In the genomic region with DNA sequence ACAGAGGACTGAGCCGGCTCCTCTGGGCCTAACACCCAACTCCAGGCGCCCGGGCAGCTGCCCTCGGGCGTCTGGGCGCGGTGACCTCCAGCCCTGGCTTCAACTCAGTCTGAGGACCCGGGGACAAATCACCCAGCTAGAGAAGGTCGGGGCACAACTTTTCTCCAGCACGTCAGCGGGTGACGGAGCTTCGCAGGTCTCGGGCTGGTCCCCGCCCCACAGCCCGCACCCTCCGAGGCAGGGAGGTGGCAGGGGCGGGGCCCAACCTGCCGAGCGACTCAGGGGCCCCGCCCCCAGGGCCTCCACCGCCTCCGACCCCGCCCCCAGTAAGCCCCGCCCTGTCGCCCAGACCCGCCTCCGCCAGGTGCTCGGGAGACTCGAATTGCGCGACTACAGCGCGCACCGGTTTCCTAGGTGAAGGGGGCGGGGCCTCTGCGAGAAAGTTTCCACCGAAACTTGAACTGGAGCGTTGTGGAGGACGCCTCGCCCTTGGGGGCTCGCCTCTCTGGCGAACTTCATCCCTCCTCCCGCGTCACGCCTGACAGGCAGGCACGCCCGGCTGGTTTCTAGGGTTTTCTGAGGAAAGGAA, we compare ENCODE assay signal across 8 mouse cellular contexts. TPM values are rescaled to one million over a fixed set of nuclear protein-coding genes. Genes with fewer than 3 reads are reported as not detected.
DNase-seq lines count a peak whose midpoint lies in the region; ATAC-seq lines count a peak whose summit lies in the region.

Glt28d2 (minus strand) TSS at position 278 of the 589 bp plus-strand sequence.
Gm37240 (minus strand) TSS at position 280 of the 589 bp plus-strand sequence.

- peak within 1 kb of the TSS; percentile 75 for H3K27ac ChIP-seq in intestine, embryonic 16.5 days (ENCODE audit: low read length)
- no peak within 1 kb of the TSS for H3K27ac ChIP-seq in midbrain, embryonic 11.5 days (ENCODE audit: low read depth, low read length)

- H3K9me3 ChIP-seq in intestine, embryonic 16.5 days (ENCODE audit: control insufficient read depth, low read length), result no peaks in the 10 kb centered on the region
- H3K9me3 ChIP-seq in midbrain, embryonic 11.5 days (ENCODE audit: control insufficient read depth, low read length), result no peaks in the 10 kb centered on the region

- intact Hi-C loops in left cerebral cortex, postnatal 36 days (cut with DNase I), result no loop called here

- ATAC-seq in intestine, embryonic 16.5 days, result peak; percentile 95
- ATAC-seq in midbrain, embryonic 11.5 days (ENCODE audit: low FRiP score), result peak; percentile 88

- DNase-seq in adrenal gland, postnatal 10 days, result peak; percentile 92
- peak; percentile 88 for DNase-seq in embryo, embryonic 9.5 days (ENCODE audit: extremely low spot score)
- DNase-seq in gastrocnemius, postnatal 4 days (ENCODE audit: low spot score in 2 of 2), result peak; percentile 42 to 68
- DNase-seq in left cerebral cortex, postnatal 36 days (ENCODE audit: low spot score in 2 of 2), result peak; percentile 61 to 66
- DNase-seq in midbrain, embryonic 11.5 days (ENCODE audit: low spot score, missing footprints), result peak; percentile 95
- peak; percentile 93 for DNase-seq in skeletal muscle tissue, adult 2 months (ENCODE audit: low read depth, low spot score)
- no peak for DNase-seq in MN1 (ENCODE audit: low spot score)

- H3K4me1 ChIP-seq in intestine, embryonic 16.5 days (ENCODE audit: control insufficient read depth, insufficient read depth, low read length), result peaks cover 10% of the 10 kb centered on the region
- H3K4me1 ChIP-seq in midbrain, embryonic 11.5 days (ENCODE audit: control insufficient read depth, insufficient read depth, low read length), result peaks cover 9% of the 10 kb centered on the region

- under 1% methylated on average over 48 of the region's 48 CpGs for WGBS in intestine, embryonic 16.5 days
- under 1% methylated on average over 48 of the region's 48 CpGs for WGBS in midbrain, embryonic 11.5 days

- H3K4me3 ChIP-seq in intestine, embryonic 16.5 days (ENCODE audit: low read length), result peak within 1 kb of the TSS; percentile 63
- H3K4me3 ChIP-seq in midbrain, embryonic 11.5 days (ENCODE audit: low read depth, low read length), result peak within 1 kb of the TSS; percentile 49

- H3K36me3 ChIP-seq in intestine, embryonic 16.5 days (ENCODE audit: control insufficient read depth, insufficient read depth, low read length), result no peaks in the 10 kb centered on the region
- H3K36me3 ChIP-seq in midbrain, embryonic 11.5 days (ENCODE audit: control insufficient read depth, insufficient read depth, low read length), result no peaks in the 10 kb centered on the region

- peak within 1 kb of the TSS; percentile 93 for H3K4me2 ChIP-seq in intestine, embryonic 16.5 days (ENCODE audit: low read depth, low read length)
- peak within 1 kb of the TSS; percentile 92 for H3K4me2 ChIP-seq in midbrain, embryonic 11.5 days

- H3K9ac ChIP-seq in intestine, embryonic 16.5 days (ENCODE audit: low read depth, low read length), result peak within 1 kb of the TSS; percentile 74
- peak within 1 kb of the TSS; percentile 44 for H3K9ac ChIP-seq in midbrain, embryonic 11.5 days (ENCODE audit: low read length)

- H3K27me3 ChIP-seq in intestine, embryonic 16.5 days (replicated peaks; ENCODE audit: control insufficient read depth, insufficient read depth, low read length), result no peaks in the 10 kb centered on the region
- H3K27me3 ChIP-seq in midbrain, embryonic 11.5 days (ENCODE audit: control insufficient read depth, insufficient read depth, low read length), result peaks cover 20% of the 10 kb centered on the region

RNA-seq across cellular contexts. Expression of gene Glt28d2, which starts in this region (rescaled TPM):
- total RNA-seq in adrenal gland, postnatal 10 days (2021), result 1 to 10 TPM; 1.4 to 2.5 TPM
- 1 to 10 TPM; 3.3 to 4.3 TPM for total RNA-seq in gastrocnemius, postnatal 4 days (2021)
- polyA plus RNA-seq in intestine, embryonic 16.5 days (2015; fragmentation: Nextera tagmentation; extraction: Ambion mirVana), result 2.2 and 2.4 TPM in 2 replicates
- total RNA-seq in left cerebral cortex, postnatal 36 days (2021), result under 1 TPM; 0.47 to 0.70 TPM
- 0.15 and 0.29 TPM in 2 replicates for polyA plus RNA-seq in midbrain, embryonic 11.5 days (2014; fragmentation: Nextera tagmentation; extraction: Ambion mirVana)

RNA-seq across cellular contexts. Expression of gene Gm37240, which starts in this region (rescaled TPM):
- total RNA-seq in adrenal gland, postnatal 10 days (2021), result 1 to 10 TPM; 3.9 to 6.6 TPM
- total RNA-seq in gastrocnemius, postnatal 4 days (2021), result 10 to 100 TPM; 26.2 to 28.4 TPM
- 6.5 and 6.8 TPM in 2 replicates for polyA plus RNA-seq in intestine, embryonic 16.5 days (2015; fragmentation: Nextera tagmentation; extraction: Ambion mirVana)
- 1 to 10 TPM in 1 of 2 experiments, under 1 TPM in 1; 0.66 to 1.3 TPM for total RNA-seq in left cerebral cortex, postnatal 36 days (2021)
- polyA plus RNA-seq in midbrain, embryonic 11.5 days (2014; fragmentation: Nextera tagmentation; extraction: Ambion mirVana), result 0.67 and 0.91 TPM in 2 replicates

Comparison
In these comparisons a context has a peak if more than half of its experiments do, and no peak if none do; other contexts are left out.
1. Peak in DNase-seq, ATAC-seq, H3K4me3 ChIP-seq, H3K9ac ChIP-seq and H3K4me2 ChIP-seq in midbrain, embryonic 11.5 days; RNA of the genes that start here not detected or under 1 TPM.